Mouse (Mus musculus): ENCODE data around the gene Nbdy. TPM values are rescaled to one million over a fixed set of nuclear protein-coding genes. Genes with fewer than 3 reads are reported as not detected.

Gene Nbdy
- 46.1 and 65.9 TPM in 2 replicates for polyA plus RNA-seq (2012; rRNA removed; ENCODE audit: low replicate concordance)

GRCm38 (mm10) chrX:153723110-153723916, at the start of gene Nbdy:
Gene Nbdy (plus strand): TSS chrX:153723590.

GRCm38 (mm10) chrX:153695782-153696395, 27.5 kb upstream of the Nbdy start, which contains the start of gene Kctd12b:
Gene Kctd12b (minus strand): TSS chrX:153696391.

Other genes starting within 250 kb of the Nbdy start
- gene Ubqln2, start 225.4 kb upstream of the Nbdy start, polyA plus RNA-seq (2012; rRNA removed; ENCODE audit: low replicate concordance) = 31.7 and 44.1 TPM in 2 replicates
- gene Cypt3, start 165.0 kb upstream of the Nbdy start, polyA plus RNA-seq (2012; rRNA removed; ENCODE audit: low replicate concordance) = not detected in 2 replicates
- gene Kctd12b, start 27.2 kb upstream of the Nbdy start, polyA plus RNA-seq (2012; rRNA removed; ENCODE audit: low replicate concordance) = 7.3 and 12.8 TPM in 2 replicates
- 0.14 and 3.2 TPM in 2 replicates for gene Spin2c, start 108.6 kb downstream of the Nbdy start, polyA plus RNA-seq (2012; rRNA removed; ENCODE audit: low replicate concordance)

All from subcutaneous adipose tissue, adult 2 months (tissue).